8 mouse cellular contexts compared by ENCODE assay signal in genomic region chr1:120098327-120098726, GRCm38 (mm10). TPM values are rescaled to one million over a fixed set of nuclear protein-coding genes. Genes with fewer than 3 reads are reported as not detected.
DNase-seq lines count a peak whose midpoint lies in the region; ATAC-seq and TF ChIP-seq lines count a peak whose summit lies in the region.

No protein-coding gene starts in this region.

- H3K9me3 ChIP-seq in heart, embryonic 10.5 days: no peaks in the 10 kb centered on the region

- TF ChIP-seq POLR2A in thymus, adult 2 months (IDR thresholded peaks at IDR 0.05; ENCODE audit: control insufficient read depth, extremely low read depth, insufficient read depth, low read length, poor library complexity): no peak

- no peak overlapping the region for H3K4me3 ChIP-seq in heart, embryonic 10.5 days
- H3K4me3 ChIP-seq in thymus, adult 2 months (ENCODE audit: control insufficient read depth, insufficient read depth, low read length): no peak overlapping the region

- H3K4me1 ChIP-seq in heart, embryonic 10.5 days: no peaks in the 10 kb centered on the region
- H3K4me1 ChIP-seq in thymus, adult 2 months (replicated peaks; ENCODE audit: control insufficient read depth, insufficient read depth, low read length): no peaks in the 10 kb centered on the region

- H3K36me3 ChIP-seq in heart, embryonic 10.5 days: no peaks in the 10 kb centered on the region
- no peaks in the 10 kb centered on the region for H3K36me3 ChIP-seq in thymus, adult 2 months (ENCODE audit: control insufficient read depth, insufficient read depth, low read length)

- H3K27ac ChIP-seq in heart, embryonic 10.5 days: no peak overlapping the region
- H3K27ac ChIP-seq in thymus, adult 2 months (ENCODE audit: control insufficient read depth, insufficient read depth, low read length): no peak overlapping the region

- no peaks in the 10 kb centered on the region for H3K27me3 ChIP-seq in heart, embryonic 10.5 days (ENCODE audit: insufficient read depth, poor library complexity, severe bottlenecking)
- H3K27me3 ChIP-seq in thymus, adult 2 months (ENCODE audit: control insufficient read depth, insufficient read depth, low read length): no peaks in the 10 kb centered on the region

- TF ChIP-seq CTCF in thymus, adult 2 months (IDR thresholded peaks at IDR 0.05; ENCODE audit: borderline replicate concordance, control insufficient read depth, extremely low read depth, insufficient read depth, low read length, poor library complexity): no peak

- peak; percentile 30; the same call in 1 of the 2 replicates for ATAC-seq in megakaryocyte progenitor cell, adult 5-6 weeks (replicated peaks; ENCODE audit: poor library complexity)

- WGBS in heart, embryonic 10.5 days: 16% methylated on average over 7 of the region's 7 CpGs
- WGBS in thymus, adult 2 months: 16% methylated on average over 7 of the region's 7 CpGs

- peak; percentile 56 to 89 for DNase-seq in heart, adult 18-20 months
- DNase-seq in heart, embryonic 10.5 days (ENCODE audit: low spot score): no peak
- DNase-seq in CD4-positive helper T cell, adult 2 months (ENCODE audit: low read depth, low spot score): peak; percentile 61
- peak; percentile 54 for DNase-seq in adrenal gland, adult 8-10 months
- DNase-seq in fibroblast of lung, adult 2 months (ENCODE audit: low read depth): peak; percentile 58
- DNase-seq in layer of hippocampus, postnatal 10 days (ENCODE audit: low spot score in 2 of 2): peak; percentile 78 to 81
- DNase-seq in thymus, adult 2 months: peak; percentile 53

RNA-seq across cellular contexts. Expression of gene Dbi, which starts 22.6 kb away (rescaled TPM):
- total RNA-seq in heart, adult 18-20 months (2021): 100 to 1,000 TPM; 307 to 318 TPM
- polyA plus RNA-seq in heart, embryonic 10.5 days (2016; fragmentation: Nextera tagmentation; extraction: Ambion mirVana): 647 and 658 TPM in 2 replicates
- 100 to 1,000 TPM; 667 to 804 (median 753) TPM for total RNA-seq in adrenal gland, adult 8-10 months (2022)
- total RNA-seq in layer of hippocampus, postnatal 10 days (2021): 100 to 1,000 TPM; 611 to 668 TPM
- total RNA-seq in megakaryocyte progenitor cell, adult 5-6 weeks (2015): 344 and 366 TPM in 2 replicates
- 314 and 346 TPM in 2 replicates for total RNA-seq in megakaryocyte progenitor cell, adult 5-6 weeks (2017)
- polyA plus RNA-seq in thymus, adult 2 months (2012; rRNA removed): 210 and 247 TPM in 2 replicates

RNA-seq across cellular contexts. Expression of gene 3110009E18Rik, which starts 22.7 kb away (rescaled TPM):
- 1 to 10 TPM; 6.2 to 6.4 TPM for total RNA-seq in heart, adult 18-20 months (2021)
- polyA plus RNA-seq in heart, embryonic 10.5 days (2016; fragmentation: Nextera tagmentation; extraction: Ambion mirVana): 13.0 and 15.0 TPM in 2 replicates
- 10 to 100 TPM in 3 of 4 experiments, 1 to 10 TPM in 1; 8.8 to 14.1 (median 11.2) TPM for total RNA-seq in adrenal gland, adult 8-10 months (2022)
- 1 to 10 TPM; 7.1 to 8.7 TPM for total RNA-seq in layer of hippocampus, postnatal 10 days (2021)
- 12.3 and 13.0 TPM in 2 replicates for total RNA-seq in megakaryocyte progenitor cell, adult 5-6 weeks (2015)
- total RNA-seq in megakaryocyte progenitor cell, adult 5-6 weeks (2017): 2.4 and 11.5 TPM in 2 replicates
- polyA plus RNA-seq in thymus, adult 2 months (2012; rRNA removed): 4.4 and 5.5 TPM in 2 replicates

RNA-seq across cellular contexts. Expression of gene Tmem37, which starts 24.5 kb away (rescaled TPM):
- total RNA-seq in heart, adult 18-20 months (2021): 1 to 10 TPM; 7.0 to 8.0 TPM
- 17.5 and 22.5 TPM in 2 replicates for polyA plus RNA-seq in heart, embryonic 10.5 days (2016; fragmentation: Nextera tagmentation; extraction: Ambion mirVana)
- 10 to 100 TPM in 2 of 4 experiments, 1 to 10 TPM in 2; 8.7 to 21.2 (median 14.5) TPM for total RNA-seq in adrenal gland, adult 8-10 months (2022)
- total RNA-seq in layer of hippocampus, postnatal 10 days (2021): 1 to 10 TPM; 1.0 to 2.0 TPM
- total RNA-seq in megakaryocyte progenitor cell, adult 5-6 weeks (2015): 0.12 TPM in 1 of 2 replicates, not detected in the other
- total RNA-seq in megakaryocyte progenitor cell, adult 5-6 weeks (2017): 0.46 TPM in 1 of 2 replicates, not detected in the other
- polyA plus RNA-seq in thymus, adult 2 months (2012; rRNA removed): 15.7 and 18.5 TPM in 2 replicates
